Mouse (Mus musculus): ENCODE results near the gene Itm2b. TPM values are rescaled to one million over a fixed set of nuclear protein-coding genes. Genes with fewer than 3 reads are reported as not detected.

Gene Itm2b
- total and polyA plus RNA-seq, 2 experiments, result 967 to 1,187 TPM

DNA sequence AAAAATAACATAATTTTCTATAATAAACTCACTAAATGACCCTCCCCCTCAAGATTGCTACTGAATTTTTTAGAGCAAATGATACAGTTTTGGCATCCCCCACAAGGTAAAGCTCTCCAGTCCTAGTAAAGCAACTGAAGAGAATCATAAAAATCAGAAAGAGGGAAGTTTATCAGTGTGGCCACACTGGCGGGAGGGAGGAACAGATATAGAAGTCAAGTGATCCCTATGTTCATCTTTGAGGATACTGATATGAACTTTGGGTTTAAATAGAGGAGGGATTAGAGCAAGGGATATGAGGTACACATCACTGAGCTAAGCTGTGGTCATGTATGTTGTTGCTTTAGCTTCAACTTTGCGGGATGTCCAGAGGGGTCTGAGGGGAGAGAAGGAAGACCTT is 5.1 kb upstream of the Itm2b start:
- 94% methylated on average over 2 of the region's 2 CpGs for WGBS

DNA sequence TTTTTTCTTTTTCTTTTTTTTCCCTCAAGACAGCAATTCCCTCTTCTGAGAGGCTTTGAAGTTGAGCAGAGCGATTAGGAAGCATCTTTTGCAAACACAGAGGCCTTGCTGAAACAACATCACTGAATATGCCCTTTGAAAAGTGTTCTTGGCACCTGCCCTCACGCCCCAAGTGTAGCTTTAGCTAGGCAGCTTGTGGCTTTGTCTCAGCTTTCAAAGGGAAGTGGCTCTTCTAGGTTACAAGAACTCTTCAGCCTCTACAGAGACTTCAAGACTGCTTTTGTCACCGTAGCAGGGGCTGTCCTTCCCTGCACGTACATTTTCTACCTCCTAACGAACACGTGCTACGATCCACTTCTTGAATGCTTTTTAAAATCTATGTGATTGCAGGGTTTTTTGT is 4.0 kb upstream of the Itm2b start:
- Histone ChIP-seq H3K27ac (replicated peaks; ENCODE audit: insufficient read depth, low read depth, low read length) (peak overlapping the region; percentile 70), H3K9ac (ENCODE audit: low read depth, low read length) (no peak overlapping the region), H3K79me2 (ENCODE audit: control insufficient read depth, insufficient read depth, low read length) (peaks cover 5% of the 10 kb centered on the region; the same call in 1 of the 2 replicates), H3K27me3 (ENCODE audit: control insufficient read depth, insufficient read depth, low read length) (no peaks in the 10 kb centered on the region), H3K4me1 (ENCODE audit: control insufficient read depth, insufficient read depth, low read length) (peaks cover 20% of the 10 kb centered on the region), H3K36me3 (ENCODE audit: control insufficient read depth, insufficient read depth, low read length) (no peaks in the 10 kb centered on the region), H3K4me3 (ENCODE audit: insufficient read depth, low read depth, low read length) (no peak overlapping the region)
- WGBS, result 69% methylated on average over 7 of the region's 7 CpGs
- DNase-seq (ENCODE audit: extremely low read depth, low read depth, low spot score), result peak; percentile 43
- TF ChIP-seq POLR2A (IDR thresholded peaks at IDR 0.05; ENCODE audit: extremely low read depth, insufficient read depth, low read length), result no peak
- no peak for TF ChIP-seq CTCF (IDR thresholded peaks at IDR 0.05; ENCODE audit: low read depth, low read length)

More for the DNA sequence above, 5.1 kb upstream of the Itm2b start:
- H3K4me3 ChIP-seq (ENCODE audit: insufficient read depth, low read depth, low read length), result no peak overlapping the region
- H3K4me1 ChIP-seq (ENCODE audit: control insufficient read depth, insufficient read depth, low read length), result peaks cover 20% of the 10 kb centered on the region
- no peaks in the 10 kb centered on the region for H3K79me2 ChIP-seq (ENCODE audit: control insufficient read depth, insufficient read depth, low read length)
- no peak for TF ChIP-seq CTCF (IDR thresholded peaks at IDR 0.05; ENCODE audit: low read depth, low read length)
- TF ChIP-seq POLR2A (IDR thresholded peaks at IDR 0.05; ENCODE audit: extremely low read depth, insufficient read depth, low read length), result no peak
- H3K36me3 ChIP-seq (ENCODE audit: control insufficient read depth, insufficient read depth, low read length), result no peaks in the 10 kb centered on the region
- H3K27me3 ChIP-seq (ENCODE audit: control insufficient read depth, insufficient read depth, low read length), result no peaks in the 10 kb centered on the region
- H3K9ac ChIP-seq (ENCODE audit: low read depth, low read length), result no peak overlapping the region
- DNase-seq (ENCODE audit: extremely low read depth, low read depth, low spot score), result no peak
- H3K27ac ChIP-seq (replicated peaks; ENCODE audit: insufficient read depth, low read depth, low read length), result no peak overlapping the region

GRCm38 (mm10) chr14:73388546-73388945 is 3.5 kb upstream of the Itm2b start:
- peak overlapping the region; percentile 37; the same call in 1 of the 2 replicates for H3K9ac ChIP-seq (ENCODE audit: low read depth, low read length)
- DNase-seq (ENCODE audit: extremely low read depth, low read depth, low spot score), result peak; percentile 77

DNA sequence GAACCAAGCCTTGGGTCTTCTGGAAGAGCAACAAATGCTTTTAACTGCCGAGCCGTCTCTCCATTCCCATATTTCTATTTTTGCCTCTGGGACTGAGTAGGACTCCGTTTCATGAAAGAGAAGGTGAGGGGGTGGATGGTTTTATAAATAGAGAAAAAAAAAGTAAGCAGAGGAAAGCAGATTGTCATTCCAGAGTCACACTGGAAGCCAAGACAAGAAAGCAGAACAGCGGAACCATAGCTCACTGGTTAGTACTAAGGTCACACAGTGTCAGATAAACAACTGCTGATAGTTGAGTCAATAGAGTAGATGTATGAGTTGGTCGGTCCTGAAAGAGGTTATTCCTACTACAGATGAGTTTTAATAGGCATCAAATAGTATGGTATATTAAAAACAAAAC is 1.4 kb upstream of the Itm2b start:
- Histone ChIP-seq H3K36me3 (ENCODE audit: control insufficient read depth, insufficient read depth, low read length) (peaks cover 2% of the 10 kb centered on the region; the same call in 1 of the 2 replicates), H3K27me3 (ENCODE audit: control insufficient read depth, insufficient read depth, low read length) (no peaks in the 10 kb centered on the region), H3K4me1 (ENCODE audit: control insufficient read depth, insufficient read depth, low read length) (peaks cover 24% of the 10 kb centered on the region), H3K79me2 (ENCODE audit: control insufficient read depth, insufficient read depth, low read length) (peaks cover 12% of the 10 kb centered on the region; the same call in 1 of the 2 replicates), H3K9ac (ENCODE audit: low read depth, low read length) (no peak overlapping the region), H3K4me3 (ENCODE audit: insufficient read depth, low read depth, low read length) (no peak overlapping the region), H3K27ac (replicated peaks; ENCODE audit: insufficient read depth, low read depth, low read length) (peak overlapping the region; percentile 97)
- 21% methylated on average over 5 of the region's 5 CpGs for WGBS
- peak; percentile 92 for DNase-seq (ENCODE audit: extremely low read depth, low read depth, low spot score)
- no peak for TF ChIP-seq CTCF (IDR thresholded peaks at IDR 0.05; ENCODE audit: low read depth, low read length)
- TF ChIP-seq POLR2A (IDR thresholded peaks at IDR 0.05; ENCODE audit: extremely low read depth, insufficient read depth, low read length), result no peak

More at GRCm38 (mm10) chr14:73388546-73388945, 3.5 kb upstream of the Itm2b start:
- H3K36me3 ChIP-seq (ENCODE audit: control insufficient read depth, insufficient read depth, low read length), result no peaks in the 10 kb centered on the region
- no peaks in the 10 kb centered on the region for H3K27me3 ChIP-seq (ENCODE audit: control insufficient read depth, insufficient read depth, low read length)
- 8% methylated on average over 7 of the region's 7 CpGs for WGBS
- H3K4me1 ChIP-seq (ENCODE audit: control insufficient read depth, insufficient read depth, low read length), result peaks cover 20% of the 10 kb centered on the region
- H3K27ac ChIP-seq (replicated peaks; ENCODE audit: insufficient read depth, low read depth, low read length), result peak overlapping the region; percentile 70
- TF ChIP-seq POLR2A (IDR thresholded peaks at IDR 0.05; ENCODE audit: extremely low read depth, insufficient read depth, low read length), result no peak
- TF ChIP-seq CTCF (IDR thresholded peaks at IDR 0.05; ENCODE audit: low read depth, low read length), result no peak
- peaks cover 5% of the 10 kb centered on the region; the same call in 1 of the 2 replicates for H3K79me2 ChIP-seq (ENCODE audit: control insufficient read depth, insufficient read depth, low read length)
- H3K4me3 ChIP-seq (ENCODE audit: insufficient read depth, low read depth, low read length), result no peak overlapping the region

DNA sequence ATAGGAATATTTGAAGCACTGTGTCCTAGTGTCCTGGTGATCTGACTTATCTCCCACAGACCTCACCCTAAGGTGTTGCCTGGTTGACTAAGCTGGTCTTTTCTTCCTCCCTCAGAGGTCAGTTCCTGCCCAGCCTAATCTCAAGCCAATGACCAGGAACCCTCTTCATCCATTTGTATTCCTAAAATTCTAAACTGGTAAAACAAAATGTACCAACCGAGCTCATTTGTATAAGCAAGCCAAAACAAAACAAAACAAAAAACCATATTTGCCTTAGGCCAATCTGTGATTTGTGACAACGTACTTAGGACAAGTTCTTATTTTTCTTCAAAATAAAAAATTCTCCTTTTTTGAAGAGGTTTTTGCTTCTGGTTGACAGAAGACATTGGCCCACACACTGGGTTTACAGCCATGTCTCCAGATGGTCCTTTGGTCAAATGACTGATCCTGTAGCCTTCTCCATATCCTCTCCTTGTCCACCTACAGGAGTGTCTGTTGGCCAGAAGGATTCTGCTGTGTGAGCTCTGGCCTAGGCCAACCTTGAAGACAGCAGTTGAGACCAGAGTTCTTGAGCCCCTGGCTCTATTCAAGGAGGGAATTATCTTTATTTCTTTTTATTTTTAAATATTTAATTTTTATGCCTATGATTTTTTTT is 758 bp upstream of the Itm2b start:
- 26% methylated on average over 2 of the region's 2 CpGs for WGBS
- peak overlapping the region; percentile 97 for H3K27ac ChIP-seq (replicated peaks; ENCODE audit: insufficient read depth, low read depth, low read length)
- TF ChIP-seq POLR2A (IDR thresholded peaks at IDR 0.05; ENCODE audit: extremely low read depth, insufficient read depth, low read length), result no peak
- TF ChIP-seq CTCF (IDR thresholded peaks at IDR 0.05; ENCODE audit: low read depth, low read length), result no peak
- H3K36me3 ChIP-seq (ENCODE audit: control insufficient read depth, insufficient read depth, low read length), result peaks cover 5% of the 10 kb centered on the region; the same call in 1 of the 2 replicates
- H3K4me3 ChIP-seq (ENCODE audit: insufficient read depth, low read depth, low read length), result no peak overlapping the region
- no peak for DNase-seq (ENCODE audit: extremely low read depth, low read depth, low spot score)
- H3K9ac ChIP-seq (ENCODE audit: low read depth, low read length), result no peak overlapping the region
- no peaks in the 10 kb centered on the region for H3K27me3 ChIP-seq (ENCODE audit: control insufficient read depth, insufficient read depth, low read length)
- peaks cover 18% of the 10 kb centered on the region; the same call in 1 of the 2 replicates for H3K79me2 ChIP-seq (ENCODE audit: control insufficient read depth, insufficient read depth, low read length)
- peaks cover 27% of the 10 kb centered on the region for H3K4me1 ChIP-seq (ENCODE audit: control insufficient read depth, insufficient read depth, low read length)

DNA sequence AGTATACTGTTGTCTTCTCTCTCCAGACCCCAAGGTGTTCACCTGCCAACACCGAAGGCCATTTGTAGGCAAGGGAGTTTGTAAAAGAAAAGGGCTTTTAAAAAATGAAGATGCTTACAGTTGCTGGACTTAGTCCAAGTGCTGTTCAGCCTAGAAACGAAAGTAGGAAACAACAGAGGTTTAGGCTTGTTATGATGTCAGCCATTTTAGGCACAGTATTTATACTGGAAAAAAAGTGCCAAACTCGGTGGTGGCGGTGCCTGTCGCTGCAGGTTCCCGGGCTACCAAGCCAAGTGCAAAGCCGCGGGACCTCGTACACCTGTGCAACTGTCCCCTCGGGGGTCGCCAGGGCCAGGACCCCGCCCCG is 560 bp downstream of the Itm2b start:
- under 1% methylated on average over 13 of the region's 13 CpGs for WGBS
- Histone ChIP-seq H3K9ac (ENCODE audit: low read depth, low read length) (peak overlapping the region; percentile 99), H3K36me3 (ENCODE audit: control insufficient read depth, insufficient read depth, low read length) (peaks cover 12% of the 10 kb centered on the region), H3K79me2 (ENCODE audit: control insufficient read depth, insufficient read depth, low read length) (peaks cover 24% of the 10 kb centered on the region), H3K27me3 (ENCODE audit: control insufficient read depth, insufficient read depth, low read length) (no peaks in the 10 kb centered on the region), H3K4me3 (ENCODE audit: insufficient read depth, low read depth, low read length) (peak overlapping the region; percentile 97), H3K27ac (replicated peaks; ENCODE audit: insufficient read depth, low read depth, low read length) (peak overlapping the region; percentile 98), H3K4me1 (ENCODE audit: control insufficient read depth, insufficient read depth, low read length) (peaks cover 33% of the 10 kb centered on the region)
- DNase-seq (ENCODE audit: extremely low read depth, low read depth, low spot score), result peak; percentile 76
- no peak for TF ChIP-seq POLR2A (IDR thresholded peaks at IDR 0.05; ENCODE audit: extremely low read depth, insufficient read depth, low read length)
- no peak for TF ChIP-seq CTCF (IDR thresholded peaks at IDR 0.05; ENCODE audit: low read depth, low read length)
